Mouse (Mus musculus) small intestine, adult 2 months (tissue): ENCODE results near the gene Ccdc60.

Source experiments
- CTCF ChIP-seq: fragments of 200-500 bp; IDR thresholded peaks from 2 replicates; pipeline ENCODE4 v1.5.1; 2012; ENCODE audit warnings: low read depth, mild to moderate bottlenecking, control low read depth, inconsistent platforms, low read length, moderate library complexity, mixed read lengths; ENCODE audit not compliant: insufficient replicate concordance, insufficient read length; ENCODE audit errors: extremely low read depth
- POLR2A ChIP-seq: fragments of 200-500 bp; IDR thresholded peaks from 2 replicates; pipeline ENCODE4 v1.6.1; 2012; ENCODE audit warnings: low read depth, mild to moderate bottlenecking, control low read depth, inconsistent platforms, low read length, moderate library complexity

- TF ChIP-seq CTCF, result no peak
- TF ChIP-seq POLR2A, result no peak
Measured at GRCm38 (mm10) chr5:116244476-116244875, 44.3 kb downstream of the Ccdc60 start.
